Mouse (Mus musculus) embryonic facial prominence, embryonic 12.5 days (tissue): ENCODE measurements around the gene Ly6g5c. TPM values are rescaled to one million over a fixed set of nuclear protein-coding genes. Genes with fewer than 3 reads are reported as not detected.

Experiments used
- ATAC-seq: fragments of 200-750 bp; cut with Nextera tagmentation; 2 replicates; pipeline ENCODE4 v1.8.0; 2017; ENCODE audit not compliant: insufficient number of reproducible peaks, insufficient read depth, low FRiP score, low TSS enrichment
- H3K27ac ChIP-seq: fragments of 300-500 bp; sonication (generic); 2 replicates; pipeline ENCODE4 v1.5.1; 2016; ENCODE audit warnings: mild to moderate bottlenecking
- H3K27me3 ChIP-seq: fragments of 300-500 bp; sonication (generic); 2 replicates; pipeline ENCODE4 v1.6.1; 2016; ENCODE audit warnings: mild to moderate bottlenecking, moderate library complexity
- H3K36me3 ChIP-seq: fragments of 300-500 bp; sonication (generic); 2 replicates; pipeline ENCODE4 v1.6.1; 2016; ENCODE audit warnings: mild to moderate bottlenecking
- H3K4me1 ChIP-seq: fragments of 300-500 bp; sonication (generic); 2 replicates; pipeline ENCODE4 v1.6.1; 2016
- H3K4me2 ChIP-seq: fragments of 300-500 bp; sonication (generic); replicated peaks from 2 replicates; pipeline ENCODE4 v1.6.1; 2016; ENCODE audit warnings: mild to moderate bottlenecking, moderate library complexity
- H3K4me3 ChIP-seq: fragments of 300-500 bp; sonication (generic); 2 replicates; pipeline ENCODE4 v1.5.1; 2016; ENCODE audit warnings: mild to moderate bottlenecking
- H3K9ac ChIP-seq: fragments of 300-500 bp; sonication (generic); 2 replicates; pipeline ENCODE4 v1.6.1; 2016; ENCODE audit warnings: mild to moderate bottlenecking, moderate library complexity
- H3K9me3 ChIP-seq: fragments of 300-500 bp; sonication (generic); 2 replicates; pipeline ENCODE4 v1.6.1; 2016; ENCODE audit warnings: mild to moderate bottlenecking, moderate library complexity
- WGBS: fragments of 180-500 bp; shearing (Covaris S2); methylation state at CpG from one replicate; pipeline ENCODE4 v1.1.7; 2016; 5-methylcytosine and 5-hydroxymethylcytosine counted together
- polyA plus RNA-seq: library from polyadenylated mRNA; unstranded; fragments of >200 nt; fragmentation: Nextera tagmentation; extraction: Ambion mirVana; gene quantifications from 2 replicates; pipeline ENCODE4 v1.2.1, GENCODE M21; 2016

Ly6g5c gene
- polyA plus RNA-seq, 1 experiment from 2014 or later, result not detected

GRCm38 (mm10) chr17:35083929-35084497, 24.1 kb upstream of the Ly6g5c start:
- ATAC-seq, result no peak
- Histone ChIP-seq H3K4me1 (0 out of 2 replicates have a peak, but pooled peaks cover 4% of the 10 kb centered on the region), H3K9ac (no peak overlapping the region), H3K36me3 (no peaks in the 10 kb centered on the region), H3K27ac (no peak overlapping the region), H3K9me3 (no peaks in the 10 kb centered on the region), H3K27me3 (peaks cover 6% of the 10 kb centered on the region; the same call in 1 of the 2 replicates), H3K4me3 (no peak overlapping the region), H3K4me2 (no peak overlapping the region)
- 85% methylated on average over 3 of the region's 3 CpGs for WGBS

DNA sequence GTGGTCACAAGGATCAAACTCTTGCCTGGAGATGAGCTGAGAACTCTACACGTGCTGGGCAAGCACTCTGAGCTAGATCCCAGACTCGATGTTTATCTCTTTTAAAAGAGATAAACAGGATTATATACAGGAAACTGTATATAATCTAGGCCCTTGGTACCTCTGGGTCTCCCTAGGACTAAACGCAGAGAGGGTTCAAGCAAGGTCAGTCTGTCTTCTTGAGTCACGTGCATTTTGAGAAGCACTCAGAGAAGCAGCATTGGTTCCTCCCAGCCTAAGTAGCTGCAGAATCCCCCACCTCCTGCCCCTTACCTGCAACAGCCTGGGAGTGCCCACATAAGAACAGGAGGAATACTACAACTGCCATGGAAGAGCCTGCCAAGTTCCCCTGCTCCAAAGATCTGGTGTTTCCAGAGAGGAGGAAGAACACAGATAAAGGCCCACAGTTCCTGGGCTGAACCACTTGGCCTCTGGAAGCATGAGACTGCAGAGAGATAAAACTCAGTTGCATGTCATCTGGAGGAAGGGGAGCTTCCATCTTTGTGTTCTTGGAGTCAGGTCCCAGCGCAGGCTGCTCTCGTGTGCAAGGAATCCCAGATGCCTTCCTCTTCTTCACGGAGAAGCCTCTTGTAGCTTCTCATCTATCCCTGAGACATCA, 22.7 kb upstream of the Ly6g5c start, which contains the start of gene Ly6g6f:
TSS of gene Ly6g6f (minus strand) at position 403 of the 658 bp plus-strand sequence.
- H3K9ac ChIP-seq, result no peak within 1 kb of the TSS
- H3K4me3 ChIP-seq, result no peak within 1 kb of the TSS
- no peaks in the 10 kb centered on the region for H3K9me3 ChIP-seq
- H3K27me3 ChIP-seq, result no peaks in the 10 kb centered on the region
- peaks cover 6% of the 10 kb centered on the region for H3K4me1 ChIP-seq
- ATAC-seq, result no peak
- WGBS, result 83% methylated on average over 7 of the region's 7 CpGs
- no peak within 1 kb of the TSS for H3K4me2 ChIP-seq
- H3K36me3 ChIP-seq, result no peaks in the 10 kb centered on the region
- H3K27ac ChIP-seq, result no peak within 1 kb of the TSS

- Histone ChIP-seq H3K36me3 (peaks cover 19% of the 10 kb centered on the region), H3K27ac (no peak overlapping the region), H3K4me2 (no peak overlapping the region), H3K4me3 (no peak overlapping the region), H3K4me1 (peaks cover 11% of the 10 kb centered on the region), H3K27me3 (no peaks in the 10 kb centered on the region), H3K9ac (no peak overlapping the region), H3K9me3 (no peaks in the 10 kb centered on the region)
- 50% methylated on average over 2 of the region's 2 CpGs for WGBS
- no peak for ATAC-seq
Measured at GRCm38 (mm10) chr17:35088151-35088550, 19.9 kb upstream of the Ly6g5c start.

DNA sequence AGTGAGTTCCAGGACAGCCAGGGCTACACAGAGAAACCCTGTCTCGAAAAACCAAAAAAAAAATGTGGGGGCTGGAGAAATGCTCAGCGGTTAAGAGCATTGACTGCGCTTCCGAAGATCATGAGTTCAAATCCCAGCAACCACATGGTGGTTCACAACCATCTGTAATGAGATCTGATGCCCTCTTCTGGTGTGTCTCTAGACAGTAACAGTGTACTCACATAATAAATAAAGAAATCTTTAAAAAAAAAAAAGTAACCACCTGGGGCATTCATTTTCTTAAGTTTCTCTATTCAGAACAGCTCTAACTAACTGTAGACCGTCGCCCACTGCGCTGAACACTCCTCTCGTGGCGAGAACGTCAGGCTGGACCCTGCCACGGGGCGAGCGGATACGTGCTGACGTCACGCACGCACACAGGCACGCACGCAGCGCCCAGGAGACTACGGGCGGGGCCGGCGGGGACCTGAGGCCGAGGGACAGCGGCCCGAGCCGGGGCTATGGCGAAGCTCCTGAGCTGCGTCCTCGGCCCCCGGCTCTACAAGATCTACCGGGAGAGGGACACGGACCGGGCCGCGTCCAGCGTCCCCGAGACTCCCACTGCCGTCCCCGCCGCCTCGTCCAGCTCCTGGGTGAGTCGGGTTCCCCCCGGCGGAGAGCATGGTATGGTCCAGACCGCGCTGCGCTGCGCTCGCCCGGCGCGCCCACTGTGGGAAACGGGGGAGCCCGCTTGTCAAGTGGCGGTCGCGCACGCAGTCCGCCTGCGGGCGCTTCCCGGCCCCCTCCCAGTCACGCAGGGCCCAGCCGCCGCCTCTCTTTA, 19.0 kb upstream of the Ly6g5c start, which contains the start of gene Abhd16a:
TSS of gene Abhd16a (plus strand) at position 439 of the 820 bp plus-strand sequence.
- peak within 1 kb of the TSS; percentile 50 for H3K4me2 ChIP-seq
- peak within 1 kb of the TSS; percentile 49 for H3K4me3 ChIP-seq
- H3K9me3 ChIP-seq, result no peaks in the 10 kb centered on the region
- H3K27me3 ChIP-seq, result no peaks in the 10 kb centered on the region
- H3K36me3 ChIP-seq, result peaks cover 25% of the 10 kb centered on the region
- H3K27ac ChIP-seq, result peak within 1 kb of the TSS; percentile 89
- 3% methylated on average over 67 of the region's 67 CpGs for WGBS
- peaks cover 11% of the 10 kb centered on the region for H3K4me1 ChIP-seq
- peak within 1 kb of the TSS; percentile 70 for H3K9ac ChIP-seq
- peak; percentile 94 for ATAC-seq

GRCm38 (mm10) chr17:35090166-35090932, 17.7 kb upstream of the Ly6g5c start:
- WGBS, result 67% methylated on average over 8 of the region's 8 CpGs
- no peaks in the 10 kb centered on the region for H3K9me3 ChIP-seq
- no peaks in the 10 kb centered on the region for H3K27me3 ChIP-seq
- peak overlapping the region; percentile 49 for H3K4me3 ChIP-seq
- H3K9ac ChIP-seq, result peak overlapping the region; percentile 70
- peak overlapping the region; percentile 50 for H3K4me2 ChIP-seq
- H3K27ac ChIP-seq, result no peak overlapping the region
- H3K4me1 ChIP-seq, result peaks cover 11% of the 10 kb centered on the region
- peaks cover 37% of the 10 kb centered on the region for H3K36me3 ChIP-seq
- no peak for ATAC-seq

GRCm38 (mm10) chr17:35092403-35093198, 15.5 kb upstream of the Ly6g5c start:
- peaks cover 11% of the 10 kb centered on the region for H3K4me1 ChIP-seq
- ATAC-seq, result no peak
- H3K27me3 ChIP-seq, result no peaks in the 10 kb centered on the region
- 87% methylated on average over 14 of the region's 14 CpGs for WGBS
- H3K4me2 ChIP-seq, result no peak overlapping the region
- no peaks in the 10 kb centered on the region for H3K9me3 ChIP-seq
- no peak overlapping the region for H3K27ac ChIP-seq
- H3K4me3 ChIP-seq, result no peak overlapping the region
- H3K9ac ChIP-seq, result no peak overlapping the region
- peaks cover 57% of the 10 kb centered on the region for H3K36me3 ChIP-seq

- peaks cover 11% of the 10 kb centered on the region for H3K4me1 ChIP-seq
- ATAC-seq, result no peak
- H3K27ac ChIP-seq, result no peak overlapping the region
- H3K4me2 ChIP-seq, result no peak overlapping the region
- H3K27me3 ChIP-seq, result no peaks in the 10 kb centered on the region
- 94% methylated on average over 15 of the region's 15 CpGs for WGBS
- H3K9me3 ChIP-seq, result no peaks in the 10 kb centered on the region
- H3K4me3 ChIP-seq, result no peak overlapping the region
- no peak overlapping the region for H3K9ac ChIP-seq
- peaks cover 75% of the 10 kb centered on the region for H3K36me3 ChIP-seq
Measured at GRCm38 (mm10) chr17:35094475-35095365, 13.4 kb upstream of the Ly6g5c start.

DNA sequence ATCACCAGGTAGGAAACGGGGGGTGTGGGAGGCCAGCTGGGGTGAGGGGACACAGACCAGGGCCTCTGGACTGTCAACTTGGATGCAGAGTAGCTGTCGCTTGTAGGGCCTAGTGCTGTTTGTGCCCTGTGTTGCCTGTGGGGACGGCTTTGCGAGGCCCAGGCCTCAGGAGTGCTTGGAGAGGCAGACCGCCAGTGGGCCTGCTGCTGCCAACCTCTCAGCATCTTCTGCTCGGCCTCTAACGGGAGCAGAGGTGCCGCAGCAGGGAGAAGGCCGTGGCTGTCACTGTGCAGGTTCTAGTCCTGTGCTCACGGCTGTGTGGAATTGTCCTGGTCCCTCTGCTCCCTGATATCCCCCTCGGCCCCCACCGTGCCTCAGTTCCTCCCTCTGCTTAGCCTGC, 11.5 kb upstream of the Ly6g5c start:
- H3K4me1 ChIP-seq, result no peaks in the 10 kb centered on the region
- no peak overlapping the region for H3K4me2 ChIP-seq
- no peak overlapping the region for H3K4me3 ChIP-seq
- H3K27ac ChIP-seq, result no peak overlapping the region
- no peaks in the 10 kb centered on the region for H3K9me3 ChIP-seq
- no peak overlapping the region for H3K9ac ChIP-seq
- H3K36me3 ChIP-seq, result peaks cover 90% of the 10 kb centered on the region
- no peak for ATAC-seq
- WGBS, result 77% methylated on average over 12 of the region's 12 CpGs
- no peaks in the 10 kb centered on the region for H3K27me3 ChIP-seq

DNA sequence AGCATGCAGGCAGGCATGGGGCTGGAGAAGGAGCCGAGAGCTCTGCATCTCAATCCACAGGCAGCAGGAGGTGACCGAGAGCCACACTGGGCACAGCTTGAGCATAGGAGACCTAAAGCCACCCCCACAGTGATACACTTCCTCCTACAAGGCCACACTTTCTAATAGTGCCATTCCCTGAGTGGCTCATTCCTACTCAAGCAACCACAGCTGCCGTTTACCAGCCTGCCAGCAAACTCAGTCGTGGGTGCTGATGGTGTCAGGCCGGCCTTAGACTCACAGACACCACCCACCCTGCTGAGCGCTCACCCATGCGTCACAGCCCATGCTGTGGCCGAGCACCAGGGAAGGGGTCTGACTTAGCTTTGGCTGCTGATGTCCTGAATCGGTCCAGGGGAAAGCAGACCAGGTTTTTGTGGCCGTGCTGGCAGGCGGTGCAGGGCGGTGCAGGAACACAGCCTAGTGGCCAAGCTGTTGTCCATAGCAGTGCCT, 10.9 kb upstream of the Ly6g5c start:
- Histone ChIP-seq H3K9me3 (no peaks in the 10 kb centered on the region), H3K36me3 (peaks cover 91% of the 10 kb centered on the region), H3K27ac (no peak overlapping the region), H3K4me3 (no peak overlapping the region), H3K27me3 (no peaks in the 10 kb centered on the region), H3K4me2 (no peak overlapping the region), H3K4me1 (no peaks in the 10 kb centered on the region), H3K9ac (no peak overlapping the region)
- 82% methylated on average over 12 of the region's 12 CpGs for WGBS
- ATAC-seq, result no peak

DNA sequence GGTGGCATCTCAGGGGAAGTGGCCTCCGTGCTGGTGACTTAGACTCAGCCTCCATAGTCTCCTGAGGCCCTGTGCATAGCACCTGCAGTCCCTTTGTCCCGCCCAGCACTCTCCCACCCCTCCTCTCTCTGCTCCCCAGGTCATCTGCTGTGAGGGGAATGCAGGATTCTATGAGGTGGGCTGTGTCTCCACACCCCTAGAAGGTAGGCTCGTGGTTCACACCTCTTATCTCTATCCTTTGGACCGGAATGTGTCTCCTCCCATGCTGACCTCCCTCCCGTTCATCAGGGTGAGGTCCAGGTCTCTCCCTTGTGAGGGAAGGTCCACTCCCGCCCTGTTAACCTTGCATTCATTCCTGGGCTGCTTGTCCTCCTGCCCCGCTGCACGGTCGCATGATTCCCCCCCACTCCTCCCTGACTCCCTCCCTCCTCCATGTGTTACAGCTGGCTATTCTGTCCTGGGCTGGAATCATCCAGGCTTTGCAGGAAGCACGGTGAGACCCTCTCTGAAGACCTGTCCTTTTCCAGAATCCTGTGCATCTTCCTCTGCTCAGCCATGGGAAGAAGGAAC, 7.8 kb upstream of the Ly6g5c start:
- Histone ChIP-seq H3K4me2 (no peak overlapping the region), H3K4me1 (no peaks in the 10 kb centered on the region), H3K4me3 (no peak overlapping the region), H3K27me3 (no peaks in the 10 kb centered on the region), H3K9me3 (no peaks in the 10 kb centered on the region), H3K9ac (no peak overlapping the region), H3K36me3 (peaks cover 80% of the 10 kb centered on the region), H3K27ac (no peak overlapping the region)
- 83% methylated on average over 10 of the region's 10 CpGs for WGBS
- no peak for ATAC-seq
